Mouse (Mus musculus): ENCODE data around the gene Adprh. TPM values are rescaled to one million over a fixed set of nuclear protein-coding genes. Genes with fewer than 3 reads are reported as not detected.
A peak's percentile ranks its signal among the peaks of the same experiment; 100 is the strongest.

The Adprh gene
- polyA plus RNA-seq, 1 experiment from 2014 or later, result 95.5 TPM

DNA sequence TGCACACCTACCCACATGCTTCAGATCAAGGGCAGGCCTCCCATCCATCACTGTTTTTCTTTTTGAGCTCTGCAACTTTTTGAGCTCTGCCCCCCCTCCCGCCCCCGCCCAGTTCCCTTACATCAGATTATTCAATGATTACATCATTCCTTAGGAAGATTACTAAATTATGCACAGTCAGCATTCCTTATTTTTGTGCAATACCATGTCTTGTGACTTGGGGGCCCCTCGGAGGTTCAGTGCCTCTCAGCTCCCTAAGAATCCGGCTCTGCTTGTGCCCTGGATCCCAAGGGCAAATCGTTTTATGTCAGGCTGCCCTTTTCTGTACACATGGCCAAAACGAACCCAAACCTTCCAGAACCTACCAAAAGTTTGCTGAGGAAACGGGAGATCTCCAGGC lies 37.5 kb downstream of the Adprh start:
- Histone ChIP-seq H3K4me3 (ENCODE audit: low read depth, low read length) (no peak overlapping the region), H3K27me3 (replicated peaks; ENCODE audit: control insufficient read depth, insufficient read depth, low read length) (no peaks in the 10 kb centered on the region), H3K4me1 (ENCODE audit: control insufficient read depth, insufficient read depth, low read length) (no peaks in the 10 kb centered on the region), H3K4me2 (ENCODE audit: low read depth, low read length) (no peak overlapping the region), H3K9ac (ENCODE audit: low read depth, low read length) (no peak overlapping the region), H3K9me3 (ENCODE audit: control insufficient read depth, low read length) (no peaks in the 10 kb centered on the region), H3K36me3 (ENCODE audit: control insufficient read depth, insufficient read depth, low read length) (no peaks in the 10 kb centered on the region), H3K27ac (replicated peaks; ENCODE audit: low read depth, low read length) (no peak overlapping the region)
- ATAC-seq (ENCODE audit: low read depth), result no peak
- 83% methylated on average over 7 of the region's 7 CpGs for WGBS
- no peak for DNase-seq (ENCODE audit: low spot score)

DNA sequence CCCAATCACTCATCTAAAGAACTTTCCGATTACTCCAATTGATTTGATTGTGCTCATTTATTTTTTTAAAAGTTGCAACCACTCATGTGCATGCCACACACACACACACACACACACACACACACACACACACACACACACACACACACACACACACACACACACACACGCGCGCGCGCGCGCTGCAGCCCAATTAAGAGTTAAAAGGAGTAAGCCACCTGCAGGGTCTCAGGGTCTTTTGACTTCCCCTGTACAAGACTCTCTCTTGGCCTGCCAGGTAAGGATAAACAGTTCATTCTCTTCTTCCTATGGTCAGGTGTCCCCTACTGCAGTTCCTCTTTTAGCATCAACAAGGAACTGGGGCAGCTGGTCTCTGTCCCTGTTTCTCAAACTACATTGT lies 44.1 kb downstream of the Adprh start:
- no peak for ATAC-seq (ENCODE audit: low read depth)
- Histone ChIP-seq H3K27me3 (replicated peaks; ENCODE audit: control insufficient read depth, insufficient read depth, low read length) (no peaks in the 10 kb centered on the region), H3K27ac (replicated peaks; ENCODE audit: low read depth, low read length) (no peak overlapping the region), H3K4me2 (ENCODE audit: low read depth, low read length) (no peak overlapping the region), H3K36me3 (ENCODE audit: control insufficient read depth, insufficient read depth, low read length) (no peaks in the 10 kb centered on the region), H3K4me1 (ENCODE audit: control insufficient read depth, insufficient read depth, low read length) (no peaks in the 10 kb centered on the region), H3K4me3 (ENCODE audit: low read depth, low read length) (no peak overlapping the region), H3K9me3 (ENCODE audit: control insufficient read depth, low read length) (no peaks in the 10 kb centered on the region), H3K9ac (ENCODE audit: low read depth, low read length) (no peak overlapping the region)
- no peak for DNase-seq (ENCODE audit: low spot score)
- 95% methylated on average over 8 of the region's 8 CpGs for WGBS

DNA sequence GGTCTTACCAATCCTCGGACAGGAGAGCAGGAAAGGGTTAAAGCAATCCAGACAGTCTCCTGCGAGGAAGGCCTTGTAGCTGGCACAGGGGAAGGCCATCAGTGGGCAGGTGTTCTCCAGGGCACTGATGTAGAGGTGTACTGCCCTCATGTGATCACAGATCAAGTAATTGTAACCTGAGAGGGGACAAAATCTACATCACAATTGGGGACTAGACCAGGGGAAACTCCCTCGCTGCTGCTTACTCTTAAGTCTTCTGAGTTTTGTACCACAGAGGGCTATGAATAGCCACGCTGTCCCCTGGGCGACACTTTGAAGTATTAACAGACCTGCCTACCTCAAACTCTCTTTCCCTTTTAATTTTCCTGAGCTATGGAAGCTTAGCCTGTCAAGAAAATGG lies 44.9 kb downstream of the Adprh start:
- Histone ChIP-seq H3K4me3 (ENCODE audit: low read depth, low read length) (no peak overlapping the region), H3K9me3 (ENCODE audit: control insufficient read depth, low read length) (no peaks in the 10 kb centered on the region), H3K36me3 (ENCODE audit: control insufficient read depth, insufficient read depth, low read length) (no peaks in the 10 kb centered on the region), H3K4me2 (ENCODE audit: low read depth, low read length) (no peak overlapping the region), H3K27me3 (replicated peaks; ENCODE audit: control insufficient read depth, insufficient read depth, low read length) (no peaks in the 10 kb centered on the region), H3K9ac (ENCODE audit: low read depth, low read length) (no peak overlapping the region), H3K27ac (replicated peaks; ENCODE audit: low read depth, low read length) (no peak overlapping the region), H3K4me1 (ENCODE audit: control insufficient read depth, insufficient read depth, low read length) (no peaks in the 10 kb centered on the region)
- 44% methylated on average over 5 of the region's 5 CpGs for WGBS
- peak; percentile 65; the same call in 1 of the 2 replicates for ATAC-seq (ENCODE audit: low read depth)
- DNase-seq (ENCODE audit: low spot score), result peak; percentile 23

DNA sequence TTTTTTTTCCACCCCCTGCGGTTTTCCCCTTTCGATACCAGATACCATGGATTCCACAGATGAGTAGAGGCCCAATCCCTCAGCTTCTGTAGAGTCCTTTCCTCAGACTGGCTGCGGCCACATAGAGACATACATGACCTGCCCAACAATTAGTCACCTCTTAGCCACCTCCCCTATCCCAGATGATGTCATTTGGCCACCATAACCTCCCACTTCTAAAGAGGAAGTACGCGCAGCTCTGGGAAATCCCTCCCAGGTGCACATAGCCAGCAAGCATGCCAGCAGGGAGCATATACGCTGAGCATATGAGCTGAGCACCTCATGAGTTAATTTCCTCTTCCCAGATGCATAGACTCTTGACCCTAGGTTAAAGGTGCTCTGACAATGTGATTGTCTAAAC lies 45.8 kb downstream of the Adprh start:
- H3K9ac ChIP-seq (ENCODE audit: low read depth, low read length), result no peak overlapping the region
- no peaks in the 10 kb centered on the region for H3K4me1 ChIP-seq (ENCODE audit: control insufficient read depth, insufficient read depth, low read length)
- no peak overlapping the region for H3K4me3 ChIP-seq (ENCODE audit: low read depth, low read length)
- WGBS, result 75% methylated on average over 6 of the region's 6 CpGs
- no peaks in the 10 kb centered on the region for H3K36me3 ChIP-seq (ENCODE audit: control insufficient read depth, insufficient read depth, low read length)
- no peaks in the 10 kb centered on the region for H3K9me3 ChIP-seq (ENCODE audit: control insufficient read depth, low read length)
- ATAC-seq (ENCODE audit: low read depth) (no peak), DNase-seq (ENCODE audit: low spot score) (no peak)
- no peak overlapping the region for H3K4me2 ChIP-seq (ENCODE audit: low read depth, low read length)
- no peaks in the 10 kb centered on the region for H3K27me3 ChIP-seq (replicated peaks; ENCODE audit: control insufficient read depth, insufficient read depth, low read length)
- no peak overlapping the region for H3K27ac ChIP-seq (replicated peaks; ENCODE audit: low read depth, low read length)

DNA sequence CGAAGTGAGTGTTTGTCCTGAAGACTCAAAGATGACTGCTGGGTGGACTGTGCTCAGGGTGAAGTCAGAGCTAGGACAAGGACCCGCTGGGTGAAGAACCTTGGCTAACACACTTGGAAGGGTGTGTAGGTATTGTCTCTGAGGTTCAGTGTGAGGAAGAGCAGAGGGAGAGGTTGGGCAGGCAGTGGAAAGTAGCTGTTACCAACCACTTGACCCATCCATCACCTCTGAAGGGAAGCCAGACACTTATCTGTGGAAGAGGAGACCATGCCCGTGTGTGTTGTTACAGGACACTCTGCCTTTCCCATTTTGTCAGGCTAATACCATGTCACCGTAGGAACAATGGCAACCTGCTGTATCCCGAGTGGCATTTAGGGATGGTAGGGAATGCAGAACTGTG lies 46.2 kb downstream of the Adprh start:
- H3K36me3 ChIP-seq (ENCODE audit: control insufficient read depth, insufficient read depth, low read length), result no peaks in the 10 kb centered on the region
- no peaks in the 10 kb centered on the region for H3K9me3 ChIP-seq (ENCODE audit: control insufficient read depth, low read length)
- no peak overlapping the region for H3K9ac ChIP-seq (ENCODE audit: low read depth, low read length)
- ATAC-seq (ENCODE audit: low read depth) (no peak), DNase-seq (ENCODE audit: low spot score) (no peak)
- no peak overlapping the region for H3K4me2 ChIP-seq (ENCODE audit: low read depth, low read length)
- no peaks in the 10 kb centered on the region for H3K4me1 ChIP-seq (ENCODE audit: control insufficient read depth, insufficient read depth, low read length)
- H3K4me3 ChIP-seq (ENCODE audit: low read depth, low read length), result no peak overlapping the region
- WGBS, result 78% methylated on average over 5 of the region's 5 CpGs
- no peak overlapping the region for H3K27ac ChIP-seq (replicated peaks; ENCODE audit: low read depth, low read length)
- no peaks in the 10 kb centered on the region for H3K27me3 ChIP-seq (replicated peaks; ENCODE audit: control insufficient read depth, insufficient read depth, low read length)

DNA sequence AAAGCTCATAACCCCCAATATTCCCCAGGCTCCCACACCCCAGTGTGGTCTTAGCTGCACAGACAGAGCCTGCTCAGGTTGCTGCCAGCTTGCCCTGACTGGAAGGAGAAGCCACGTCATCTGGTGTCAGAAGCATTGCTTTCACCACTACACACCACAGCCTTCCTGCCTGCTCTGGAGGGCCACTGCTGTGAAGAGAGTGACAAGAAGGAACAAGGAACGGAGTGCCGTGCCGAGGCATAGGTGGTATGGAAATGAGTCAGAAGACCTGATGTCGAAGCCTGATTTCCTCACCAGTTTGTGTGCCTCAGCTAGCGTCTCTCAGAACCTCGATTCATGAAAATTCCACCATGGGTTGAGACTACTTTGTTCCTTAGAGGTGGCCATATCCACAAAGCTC lies 48.9 kb downstream of the Adprh start:
- WGBS, result 82% methylated on average over 7 of the region's 7 CpGs
- ATAC-seq (ENCODE audit: low read depth) (no peak), DNase-seq (ENCODE audit: low spot score) (no peak)
- H3K9me3 ChIP-seq (ENCODE audit: control insufficient read depth, low read length), result no peaks in the 10 kb centered on the region
- no peaks in the 10 kb centered on the region for H3K27me3 ChIP-seq (replicated peaks; ENCODE audit: control insufficient read depth, insufficient read depth, low read length)
- no peak overlapping the region for H3K4me2 ChIP-seq (ENCODE audit: low read depth, low read length)
- no peaks in the 10 kb centered on the region for H3K36me3 ChIP-seq (ENCODE audit: control insufficient read depth, insufficient read depth, low read length)
- no peak overlapping the region for H3K4me3 ChIP-seq (ENCODE audit: low read depth, low read length)
- H3K27ac ChIP-seq (replicated peaks; ENCODE audit: low read depth, low read length), result no peak overlapping the region
- peaks cover 11% of the 10 kb centered on the region for H3K4me1 ChIP-seq (ENCODE audit: control insufficient read depth, insufficient read depth, low read length)
- no peak overlapping the region for H3K9ac ChIP-seq (ENCODE audit: low read depth, low read length)

DNA sequence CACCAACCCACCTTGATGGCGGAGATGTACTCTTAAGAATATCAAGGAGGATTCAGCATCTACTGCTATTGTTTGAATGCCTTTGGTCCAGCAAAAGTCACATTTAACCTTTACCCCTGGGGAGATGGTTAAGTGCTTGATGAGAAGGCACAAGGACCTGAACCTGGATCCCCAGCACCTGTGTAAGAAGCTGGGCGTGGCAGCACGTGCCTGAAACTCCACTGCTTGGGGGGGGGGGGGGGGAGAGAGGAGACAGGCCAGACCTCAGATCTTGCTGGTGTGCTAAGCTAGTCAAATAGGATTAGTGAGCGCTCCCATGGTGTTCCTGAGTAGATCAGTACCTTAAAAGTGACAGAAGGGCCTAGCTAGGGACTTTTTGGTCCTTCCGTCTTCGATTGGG lies 51.0 kb downstream of the Adprh start:
- no peaks in the 10 kb centered on the region for H3K9me3 ChIP-seq (ENCODE audit: control insufficient read depth, low read length)
- no peak for DNase-seq (ENCODE audit: low spot score)
- H3K27ac ChIP-seq (replicated peaks; ENCODE audit: low read depth, low read length), result no peak overlapping the region
- H3K9ac ChIP-seq (ENCODE audit: low read depth, low read length), result no peak overlapping the region
- WGBS, result 91% methylated on average over 5 of the region's 6 CpGs
- H3K4me2 ChIP-seq (ENCODE audit: low read depth, low read length), result no peak overlapping the region
- no peaks in the 10 kb centered on the region for H3K36me3 ChIP-seq (ENCODE audit: control insufficient read depth, insufficient read depth, low read length)
- ATAC-seq (ENCODE audit: low read depth), result no peak
- no peak overlapping the region for H3K4me3 ChIP-seq (ENCODE audit: low read depth, low read length)
- no peaks in the 10 kb centered on the region for H3K27me3 ChIP-seq (replicated peaks; ENCODE audit: control insufficient read depth, insufficient read depth, low read length)
- peaks cover 14% of the 10 kb centered on the region for H3K4me1 ChIP-seq (ENCODE audit: control insufficient read depth, insufficient read depth, low read length)

DNA sequence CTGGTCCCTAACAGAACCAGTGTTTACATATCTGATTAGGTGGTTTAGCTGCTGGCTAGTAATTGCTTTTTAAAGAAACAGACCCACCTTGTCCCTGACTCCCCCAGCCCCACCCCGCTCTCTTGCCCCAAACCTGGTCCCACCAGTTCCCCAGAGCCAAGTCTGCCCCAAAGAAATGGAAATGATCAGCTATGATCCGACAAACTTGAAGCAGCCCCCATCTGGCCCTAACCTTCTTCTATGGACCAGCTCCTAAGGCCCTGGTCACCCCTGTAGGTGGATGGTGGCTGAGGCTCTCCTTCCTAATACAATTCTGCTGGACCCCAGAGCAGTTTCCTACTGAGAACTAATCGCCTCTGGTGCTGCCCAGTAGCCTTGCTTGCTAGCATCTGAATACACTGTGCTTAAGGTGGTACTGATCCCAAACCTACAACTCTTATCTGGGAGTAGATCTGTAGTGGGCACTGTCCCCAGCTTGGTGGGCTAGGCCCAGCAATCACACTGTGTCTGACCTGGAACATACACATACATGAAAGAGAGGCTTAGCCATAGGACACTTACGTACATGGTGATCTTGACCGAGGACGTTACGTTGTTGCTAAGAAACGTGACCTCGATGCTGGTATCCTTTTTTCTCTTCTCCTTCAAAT lies 52.1 kb downstream of the Adprh start:
- Histone ChIP-seq H3K9me3 (ENCODE audit: control insufficient read depth, low read length) (no peaks in the 10 kb centered on the region), H3K9ac (ENCODE audit: low read depth, low read length) (0 out of 2 replicates have a peak overlapping the region, but pooled peaks have one; percentile 49), H3K4me1 (ENCODE audit: control insufficient read depth, insufficient read depth, low read length) (peaks cover 24% of the 10 kb centered on the region), H3K4me2 (ENCODE audit: low read depth, low read length) (peak overlapping the region; percentile 55), H3K27me3 (replicated peaks; ENCODE audit: control insufficient read depth, insufficient read depth, low read length) (no peaks in the 10 kb centered on the region), H3K27ac (replicated peaks; ENCODE audit: low read depth, low read length) (peak overlapping the region; percentile 58), H3K4me3 (ENCODE audit: low read depth, low read length) (peak overlapping the region; percentile 7), H3K36me3 (ENCODE audit: control insufficient read depth, insufficient read depth, low read length) (no peaks in the 10 kb centered on the region)
- ATAC-seq (ENCODE audit: low read depth) (no peak), DNase-seq (ENCODE audit: low spot score) (no peak)
- WGBS, result 73% methylated on average over 9 of the region's 9 CpGs

DNA sequence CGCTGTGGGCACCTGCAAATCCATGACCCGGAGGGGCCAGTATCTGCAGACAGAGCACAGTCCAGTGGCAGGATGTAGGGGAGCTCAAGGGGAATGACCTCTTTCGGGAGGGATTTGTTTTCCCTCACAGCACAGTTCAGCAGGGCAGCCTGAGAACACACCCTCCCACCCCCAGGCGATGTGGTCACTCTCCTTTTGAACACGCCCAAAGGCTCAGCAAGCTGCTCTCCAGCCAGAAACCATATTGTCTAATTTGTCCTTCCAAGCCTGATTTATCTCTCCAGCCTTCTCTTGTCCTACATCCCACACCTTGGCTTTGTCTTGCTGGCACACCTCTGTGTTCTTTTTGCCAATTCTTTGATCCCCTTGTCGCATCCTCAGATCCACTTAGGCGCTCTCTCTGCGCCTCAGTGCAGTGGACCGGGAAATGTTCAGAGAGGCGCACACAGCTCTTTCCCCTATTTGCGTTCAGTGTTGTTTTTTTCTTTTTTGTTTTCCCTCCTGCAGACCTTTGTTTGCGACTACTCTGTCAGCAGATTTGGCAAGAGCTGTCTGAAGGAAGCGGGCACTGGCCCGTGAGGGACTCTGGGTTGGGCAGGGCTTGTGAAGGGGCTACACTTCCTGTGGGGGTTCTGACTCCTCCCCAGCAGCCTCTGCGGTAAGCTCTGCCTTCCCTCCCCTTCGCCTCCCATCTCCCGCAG lies 52.8 kb downstream of the Adprh start:
- Histone ChIP-seq H3K27ac (replicated peaks; ENCODE audit: low read depth, low read length) (peak overlapping the region; percentile 75), H3K4me2 (ENCODE audit: low read depth, low read length) (peak overlapping the region; percentile 55)
- 14% methylated on average over 17 of the region's 17 CpGs for WGBS

More for the DNA sequence above, 52.8 kb downstream of the Adprh start:
- Histone ChIP-seq H3K36me3 (ENCODE audit: control insufficient read depth, insufficient read depth, low read length) (no peaks in the 10 kb centered on the region), H3K9me3 (ENCODE audit: control insufficient read depth, low read length) (no peaks in the 10 kb centered on the region), H3K9ac (ENCODE audit: low read depth, low read length) (peak overlapping the region; percentile 49), H3K27me3 (replicated peaks; ENCODE audit: control insufficient read depth, insufficient read depth, low read length) (no peaks in the 10 kb centered on the region), H3K4me1 (ENCODE audit: control insufficient read depth, insufficient read depth, low read length) (peaks cover 28% of the 10 kb centered on the region), H3K4me3 (ENCODE audit: low read depth, low read length) (peak overlapping the region; percentile 7)
- peak; percentile 89 for DNase-seq (ENCODE audit: low spot score)
- peak; percentile 94 for ATAC-seq (ENCODE audit: low read depth)

All from embryonic facial prominence, embryonic 14.5 days (tissue).